Mouse (Mus musculus) retina, adult 2 months (tissue): Measurements from ENCODE around the gene Gm906.
"Not testable (repeated sequence)": the region's sequence is repeated elsewhere in the genome, so short reads cannot be mapped to it uniquely, and the experiment has no call there.

Source experiments
- DNase-seq: peaks from one replicate; pipeline ENCODE4 v3.0.0-alpha.2; 2012; ENCODE audit warnings: low read depth, low spot score

Gm906 gene

DNA sequence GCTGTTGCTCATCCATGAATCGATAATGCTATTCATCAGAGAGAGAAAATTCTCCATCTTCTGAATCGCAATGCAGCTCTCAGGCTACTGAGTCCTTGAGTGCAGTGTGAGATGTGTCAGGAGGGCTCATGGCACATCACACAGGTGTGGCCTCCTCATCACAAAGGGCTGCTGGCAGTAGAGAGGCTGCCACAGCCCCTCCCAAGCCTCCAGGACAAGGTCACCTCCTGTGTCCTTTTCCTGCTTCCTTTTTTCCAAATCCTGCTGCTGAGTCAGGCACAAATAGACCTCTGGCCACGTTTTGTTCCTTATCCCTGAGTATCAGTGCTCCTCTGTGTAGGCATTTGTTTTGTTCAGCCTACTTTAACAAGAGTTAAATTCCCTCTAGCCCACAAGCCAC is at the start of gene Gm906:
Gene Gm906, minus strand, starts transcription at position 101 of the 400 bp plus-strand sequence.
- not testable (repeated sequence) for DNase-seq

- DNase-seq: not testable (repeated sequence)
Measured at GRCm38 (mm10) chr13:50283308-50283707, 33.2 kb upstream of the Gm906 start.

- DNase-seq: no peak
Measured at GRCm38 (mm10) chr13:50236487-50236886, 13.6 kb downstream of the Gm906 start.

DNA sequence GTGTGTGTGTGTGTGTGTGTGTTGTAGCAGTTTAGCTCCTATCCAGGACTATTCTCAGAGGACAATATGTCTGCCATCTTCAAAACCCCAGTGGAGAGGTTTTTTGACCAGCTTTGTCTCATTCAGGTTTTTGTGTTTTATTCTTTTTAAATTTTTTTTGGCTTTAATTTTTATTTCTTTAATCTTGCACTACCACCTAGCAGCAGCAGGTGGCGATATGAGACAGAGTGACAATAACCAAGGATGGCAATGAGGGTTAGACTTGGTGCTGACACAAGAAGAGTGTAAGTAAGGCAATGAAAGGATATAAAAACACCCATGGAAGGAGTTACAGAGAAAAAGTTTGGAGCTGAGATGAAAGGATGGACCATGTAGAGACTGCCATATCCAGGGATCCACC is 38.3 kb downstream of the Gm906 start:
- peak; percentile 1 for DNase-seq

- not testable (repeated sequence) for DNase-seq
Measured at GRCm38 (mm10) chr13:50210191-50210590, 39.9 kb downstream of the Gm906 start.

DNA sequence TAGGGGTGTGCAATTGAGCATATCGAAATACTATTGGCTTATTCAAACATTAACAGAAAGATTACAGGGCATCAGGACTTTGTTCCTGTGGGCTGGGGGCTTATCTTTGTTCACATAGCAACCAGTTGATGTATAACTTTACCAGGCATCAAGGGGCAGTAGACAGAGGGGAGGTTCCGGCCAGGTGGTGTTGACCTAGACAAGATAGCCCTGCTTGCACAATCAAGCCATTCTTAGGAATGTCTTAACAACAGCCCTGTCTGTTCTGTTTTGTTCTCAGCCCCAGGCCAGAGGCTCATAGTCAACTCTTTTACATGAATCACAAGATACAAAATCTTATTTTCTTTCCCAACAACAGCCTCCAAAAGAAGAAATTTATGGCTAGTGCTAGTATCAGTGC is 40.5 kb downstream of the Gm906 start:
- not testable (repeated sequence) for DNase-seq

DNA sequence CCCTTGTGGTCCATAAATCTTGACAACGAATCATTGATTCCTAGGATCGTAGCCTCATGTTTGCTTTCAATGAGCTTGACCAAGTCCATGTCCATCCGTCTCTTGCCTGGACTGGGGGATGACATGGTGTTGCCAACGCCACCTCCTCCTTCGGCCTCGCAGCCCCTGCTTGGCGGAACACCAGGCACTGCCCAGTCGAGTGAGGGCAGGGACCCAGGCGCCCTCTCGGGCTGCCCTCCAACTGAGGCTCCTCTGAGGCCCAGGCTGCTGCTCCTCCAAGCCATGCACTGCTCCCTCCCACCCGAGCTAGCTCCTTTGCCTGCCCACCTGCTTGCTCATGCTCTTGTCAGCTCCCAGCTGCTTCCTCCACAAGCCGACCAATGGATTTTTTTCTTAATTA is 42.1 kb downstream of the Gm906 start:
- DNase-seq: no peak

DNA sequence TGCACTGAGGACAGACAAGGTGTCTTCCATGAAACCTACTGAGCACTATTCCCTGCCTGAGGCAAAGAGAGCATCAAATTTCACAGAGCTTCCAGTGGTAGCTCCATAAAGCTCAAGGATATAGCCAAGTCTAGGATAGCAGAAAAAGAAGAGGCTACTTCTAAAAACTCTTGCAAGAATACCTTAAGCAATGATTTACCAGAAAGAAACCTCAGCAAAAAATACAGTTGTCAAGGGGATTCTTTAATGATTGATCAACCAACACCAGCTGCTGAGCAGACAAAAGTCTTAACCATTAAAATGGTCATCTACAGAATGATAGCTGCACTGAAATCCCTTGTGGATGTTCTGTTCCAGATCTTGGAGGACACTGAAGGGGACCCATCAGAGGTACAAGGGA is 53.3 kb downstream of the Gm906 start:
- not testable (repeated sequence) for DNase-seq
